Mouse (Mus musculus): ENCODE data around the gene Rbms3. TPM values are rescaled to one million over a fixed set of nuclear protein-coding genes. Genes with fewer than 3 reads are reported as not detected.

Rbms3 gene
- total and polyA plus RNA-seq, 3 experiments, result not detected

DNA sequence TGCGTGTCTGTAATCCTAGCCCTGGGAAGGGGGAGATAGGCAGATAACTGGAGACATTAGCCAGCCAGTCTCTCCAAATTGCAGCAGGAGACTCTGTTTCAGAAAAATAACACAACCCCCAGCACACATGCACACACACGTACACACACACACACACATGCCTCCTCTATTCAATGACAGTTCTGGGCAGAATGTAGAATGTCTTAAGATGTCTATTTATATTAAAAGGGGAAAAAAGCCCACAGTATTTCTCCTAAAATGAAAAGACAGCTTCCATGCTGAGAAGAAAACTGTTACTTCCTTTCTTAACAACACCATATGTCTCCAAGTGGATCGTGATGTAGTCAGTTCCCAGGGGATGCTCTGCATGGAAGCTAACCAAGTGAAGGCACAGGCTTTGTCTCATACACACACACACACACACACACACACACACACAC, 826.4 kb downstream of the Rbms3 start:
- Histone ChIP-seq H3K9ac (ENCODE audit: insufficient read depth, low read depth) (no peak overlapping the region), H3K4me2 (ENCODE audit: insufficient read depth, low read depth, poor library complexity, severe bottlenecking) (no peak overlapping the region), H3K9me3 (replicated peaks; ENCODE audit: low read length) (peaks cover 57% of the 10 kb centered on the region), H3K27ac (ENCODE audit: insufficient read depth, low read depth) (no peak overlapping the region), H3K4me1 (ENCODE audit: control insufficient read depth in 1 of 2, insufficient read depth in 2 of 2) (no peaks in the 10 kb centered on the region), H3K36me3 (replicated peaks in 1 of 2; ENCODE audit: control insufficient read depth in 1 of 2, insufficient read depth in 1 of 2, low read length in 1 of 2) (no peaks in the 10 kb centered on the region), H3K79me2 (replicated peaks; ENCODE audit: control insufficient read depth, extremely low read depth, insufficient read depth, poor library complexity, severe bottlenecking) (no peaks in the 10 kb centered on the region), H3K27me3 (replicated peaks) (no peaks in the 10 kb centered on the region), H3K4me3 (replicated peaks in 1 of 3; ENCODE audit: low read depth in 2 of 3, low read length in 2 of 3, poor library complexity in 1 of 3) (no peak overlapping the region)
- dilution Hi-C loops (cut with MboI; ENCODE audit: extremely low pct_ligation_motif_present, extremely low pct_unique_long_range_greater_than_20kb, low sequenced_read_pairs) (no loop called here), in situ Hi-C loops (cut with MboI; ENCODE audit: low pct_ligation_motif_present, low pct_unique_long_range_greater_than_20kb, low sequenced_read_pairs) (no loop called here)
- no peak for DNase-seq (ENCODE audit: extremely low read depth)
- TF ChIP-seq MEF2A (IDR thresholded peaks at IDR 0.05; ENCODE audit: borderline replicate concordance, low read depth, low read length), result no peak
- TF ChIP-seq GABPA (IDR thresholded peaks at IDR 0.05; ENCODE audit: insufficient replicate concordance, low read depth, low read length), result no peak
- TF ChIP-seq PAX5 (IDR thresholded peaks at IDR 0.05; ENCODE audit: low read length), result no peak
- TF ChIP-seq RAD21 (IDR thresholded peaks at IDR 0.05; ENCODE audit: low read depth, low read length), result no peak
- no peak for TF ChIP-seq ETS1 (conservative IDR thresholded peaks at IDR 0.05; ENCODE audit: low read depth, low read length)
- no peak for TF ChIP-seq MAX (IDR thresholded peaks at IDR 0.05; ENCODE audit: low read length)
- no peak for TF ChIP-seq ZKSCAN1 (IDR thresholded peaks at IDR 0.05; ENCODE audit: borderline replicate concordance, low read depth, low read length)
- TF ChIP-seq MXI1 (IDR thresholded peaks at IDR 0.05; ENCODE audit: low read depth, low read length), result no peak
- no peak for TF ChIP-seq NRF1 (IDR thresholded peaks at IDR 0.05; ENCODE audit: low read depth, low read length)
- no peak for TF ChIP-seq USF2 (conservative IDR thresholded peaks at IDR 0.05; ENCODE audit: low read depth, low read length)
- no peak for TF ChIP-seq ZMIZ1 (IDR thresholded peaks at IDR 0.05; ENCODE audit: low read depth, low read length)
- no peak for TF ChIP-seq JUN (IDR thresholded peaks at IDR 0.05; ENCODE audit: insufficient read depth, low read depth, low read length)
- TF ChIP-seq SMC3 (IDR thresholded peaks at IDR 0.05; ENCODE audit: low read depth, low read length), result no peak
- TF ChIP-seq USF1 (IDR thresholded peaks at IDR 0.05; ENCODE audit: low read depth, low read length), result no peak
- TF ChIP-seq CTCF (conservative IDR thresholded peaks at IDR 0.05 in 1 of 2, IDR thresholded peaks at IDR 0.05 in 1 of 2; ENCODE audit: low read depth in 2 of 2, low read length in 2 of 2), result no peak
- no peak for TF ChIP-seq UBTF (IDR thresholded peaks at IDR 0.05; ENCODE audit: low read depth, low read length)
- TF ChIP-seq ZC3H11A (IDR thresholded peaks at IDR 0.05; ENCODE audit: low read depth, low read length), result no peak
- no peak for TF ChIP-seq BHLHE40 (IDR thresholded peaks at IDR 0.05; ENCODE audit: low read depth, low read length)
- no peak for TF ChIP-seq SIN3A (IDR thresholded peaks at IDR 0.05; ENCODE audit: low read length)
- TF ChIP-seq MYC (IDR thresholded peaks at IDR 0.05; ENCODE audit: low read depth, low read length), result no peak

DNA sequence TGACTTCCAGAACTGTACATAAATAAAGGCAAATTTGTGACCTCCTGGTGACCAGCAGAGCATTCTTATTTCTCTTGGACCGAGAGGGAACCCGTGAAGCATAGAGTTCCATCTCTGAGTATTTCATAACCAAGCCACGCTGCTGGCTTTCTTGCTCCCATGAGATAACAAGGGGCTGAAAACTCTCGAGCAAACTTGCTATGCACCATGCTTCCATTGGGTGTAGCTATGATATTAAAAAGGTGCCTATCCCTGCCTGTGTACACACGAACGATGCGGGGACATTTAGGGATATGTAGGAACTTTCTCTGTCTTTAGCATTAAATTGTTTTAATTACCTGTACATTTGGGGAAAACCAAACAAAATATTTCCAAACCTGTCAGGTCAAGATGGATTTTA, 827.1 kb downstream of the Rbms3 start:
- no peak for TF ChIP-seq IRF4 (IDR thresholded peaks at IDR 0.05; ENCODE audit: low read depth, low read length)
- TF ChIP-seq GABPA (IDR thresholded peaks at IDR 0.05; ENCODE audit: insufficient replicate concordance, low read depth, low read length), result no peak
- no peak for TF ChIP-seq BHLHE40 (IDR thresholded peaks at IDR 0.05; ENCODE audit: low read depth, low read length)
- no peak for TF ChIP-seq MAX (IDR thresholded peaks at IDR 0.05; ENCODE audit: low read length)
- TF ChIP-seq JUND (conservative IDR thresholded peaks at IDR 0.05; ENCODE audit: low read depth, low read length), result no peak
- TF ChIP-seq RCOR1 (conservative IDR thresholded peaks at IDR 0.05; ENCODE audit: low read depth, low read length), result no peak
- no peak for TF ChIP-seq ELF1 (IDR thresholded peaks at IDR 0.05; ENCODE audit: low read depth, low read length)
- H3K9me3 ChIP-seq (replicated peaks; ENCODE audit: low read length), result peaks cover 55% of the 10 kb centered on the region
- in situ Hi-C loops (cut with MboI; ENCODE audit: low pct_ligation_motif_present, low pct_unique_long_range_greater_than_20kb, low sequenced_read_pairs), result no loop called here

More for the DNA sequence above, 827.1 kb downstream of the Rbms3 start:
- Histone ChIP-seq H3K27ac (ENCODE audit: insufficient read depth, low read depth) (no peak overlapping the region), H3K79me2 (replicated peaks; ENCODE audit: control insufficient read depth, extremely low read depth, insufficient read depth, poor library complexity, severe bottlenecking) (no peaks in the 10 kb centered on the region), H3K4me1 (ENCODE audit: control insufficient read depth in 1 of 2, insufficient read depth in 2 of 2) (no peaks in the 10 kb centered on the region), H3K9ac (ENCODE audit: insufficient read depth, low read depth) (no peak overlapping the region), H3K4me3 (replicated peaks in 1 of 3; ENCODE audit: low read depth in 2 of 3, low read length in 2 of 3, poor library complexity in 1 of 3) (no peak overlapping the region), H3K36me3 (replicated peaks in 1 of 2; ENCODE audit: control insufficient read depth in 1 of 2, insufficient read depth in 1 of 2, low read length in 1 of 2) (no peaks in the 10 kb centered on the region), H3K4me2 (ENCODE audit: insufficient read depth, low read depth, poor library complexity, severe bottlenecking) (no peak overlapping the region), H3K27me3 (replicated peaks) (no peaks in the 10 kb centered on the region)
- dilution Hi-C loops (cut with MboI; ENCODE audit: extremely low pct_ligation_motif_present, extremely low pct_unique_long_range_greater_than_20kb, low sequenced_read_pairs), result no loop called here
- DNase-seq (ENCODE audit: extremely low read depth), result no peak
